Comparison of ENCODE assay signal across 24 mouse cellular contexts in genomic region chr5:123404480-123404879, GRCm38 (mm10). TPM values are rescaled to one million over a fixed set of nuclear protein-coding genes. Genes with fewer than 3 reads are reported as not detected.
DNase-seq lines count a peak whose midpoint lies in the region; ATAC-seq and TF ChIP-seq lines count a peak whose summit lies in the region.
"Had no signal": no experiment of that assay in that cellular context is flagged by ENCODE, and none has a peak within 500 bp of the region (broad histone marks: within the 10 kb centered on the region; RNA-seq: fewer than 3 reads in every experiment).

No protein-coding gene starts in this region.

- H3K4me3 ChIP-seq in gastrocnemius, adult 2 months = no peak overlapping the region
- H3K4me3 ChIP-seq in lung, postnatal 0 days (ENCODE audit: low read depth, low read length) = no peak overlapping the region
- no peak overlapping the region for H3K4me3 ChIP-seq in midbrain, embryonic 14.5 days (replicated peaks; ENCODE audit: low read depth, low read length)
- H3K4me3 ChIP-seq: embryonic facial prominence, embryonic 13.5 days; embryonic facial prominence, embryonic 15.5 days; erythroblast, embryonic 14.5 days; forebrain, embryonic 10.5 days; forebrain, embryonic 12.5 days had no signal

- no peaks in the 10 kb centered on the region for H3K27me3 ChIP-seq in lung, postnatal 0 days (replicated peaks; ENCODE audit: insufficient read depth, low read length)
- no peaks in the 10 kb centered on the region for H3K27me3 ChIP-seq in splenic B cell, adult 2 months (ENCODE audit: control insufficient read depth, insufficient read depth, low read length, poor library complexity, severe bottlenecking)
- H3K27me3 ChIP-seq in midbrain, embryonic 14.5 days (ENCODE audit: control insufficient read depth, insufficient read depth, low read length) = no peaks in the 10 kb centered on the region
- H3K27me3 ChIP-seq: embryonic facial prominence, embryonic 13.5 days; embryonic facial prominence, embryonic 15.5 days; forebrain, embryonic 12.5 days; Patski had no signal

- H3K27ac ChIP-seq in gastrocnemius, adult 2 months = peak overlapping the region; percentile 29; the same call in 1 of the 2 replicates
- H3K27ac ChIP-seq in lung, postnatal 0 days (ENCODE audit: low read length) = 0 out of 2 replicates have a peak overlapping the region, but pooled peaks have one; percentile 16
- H3K27ac ChIP-seq in midbrain, embryonic 14.5 days (replicated peaks; ENCODE audit: low read depth, low read length) = no peak overlapping the region
- H3K27ac ChIP-seq: embryonic facial prominence, embryonic 13.5 days; embryonic facial prominence, embryonic 15.5 days; forebrain, embryonic 10.5 days; forebrain, embryonic 12.5 days had no signal

- no peak for TF ChIP-seq EP300 in lung, postnatal 0 days (IDR thresholded peaks at IDR 0.05)

- no peaks in the 10 kb centered on the region for H3K36me3 ChIP-seq in lung, postnatal 0 days (ENCODE audit: insufficient read depth, low read length)
- 0 out of 2 replicates have a peak, but pooled peaks cover 2% of the 10 kb centered on the region for H3K36me3 ChIP-seq in splenic B cell, adult 2 months (ENCODE audit: control insufficient read depth, insufficient read depth, low read length, poor library complexity, severe bottlenecking)
- no peaks in the 10 kb centered on the region for H3K36me3 ChIP-seq in midbrain, embryonic 14.5 days (ENCODE audit: control insufficient read depth, insufficient read depth, low read length)
- H3K36me3 ChIP-seq: embryonic facial prominence, embryonic 13.5 days; embryonic facial prominence, embryonic 15.5 days; forebrain, embryonic 12.5 days had no signal

- no peak for DNase-seq in gastrocnemius, adult 2 months
- no peak for DNase-seq in gastrocnemius, adult 18-20 months (ENCODE audit: low spot score)
- DNase-seq in lung, postnatal 0 days (ENCODE audit: low spot score) = peak; percentile 61
- DNase-seq in lung, postnatal 10 days = no peak
- peak; percentile 34 for DNase-seq in splenic B cell, adult 2 months (ENCODE audit: low read depth, low spot score)
- no peak for DNase-seq in midbrain, embryonic 14.5 days
- DNase-seq: adrenal gland, adult 8-10 months; adrenal gland, postnatal 14 days; adrenal gland, postnatal 36 days; cerebellum, adult 11-12 months; cerebellum, adult 2 months; cerebellum, adult 9-11 months; cerebellum, postnatal 14 days; cerebellum, postnatal 36 days; embryo, embryonic 11 days had no signal

- ATAC-seq in lung, postnatal 0 days = peak; percentile 86
- ATAC-seq in midbrain, embryonic 14.5 days (ENCODE audit: low FRiP score, low TSS enrichment) = no peak
- ATAC-seq: activated CD4-positive, CD25-positive, alpha-beta regulatory T cell, adult 4 months; forebrain, embryonic 14.5 days; forebrain, embryonic 16.5 days; Patski had no signal

- intact Hi-C loops in gastrocnemius, adult 2 months (cut with DNase I) = no loop called here

- no peak overlapping the region for H3K4me2 ChIP-seq in lung, postnatal 0 days (replicated peaks; ENCODE audit: low read depth, low read length)
- H3K4me2 ChIP-seq in midbrain, embryonic 14.5 days (ENCODE audit: low read length) = no peak overlapping the region
- H3K4me2 ChIP-seq: embryonic facial prominence, embryonic 13.5 days; embryonic facial prominence, embryonic 15.5 days; forebrain, embryonic 12.5 days had no signal

- H3K9me3 ChIP-seq in lung, postnatal 0 days (ENCODE audit: low read length) = no peaks in the 10 kb centered on the region
- H3K9me3 ChIP-seq in midbrain, embryonic 14.5 days (ENCODE audit: control insufficient read depth, low read length) = no peaks in the 10 kb centered on the region
- H3K9me3 ChIP-seq: embryonic facial prominence, embryonic 13.5 days; embryonic facial prominence, embryonic 15.5 days; forebrain, embryonic 10.5 days; forebrain, embryonic 12.5 days had no signal

- no peaks in the 10 kb centered on the region for H3K4me1 ChIP-seq in lung, postnatal 0 days (ENCODE audit: insufficient read depth, low read depth, low read length)
- 0 out of 2 replicates have a peak, but pooled peaks cover 6% of the 10 kb centered on the region for H3K4me1 ChIP-seq in midbrain, embryonic 14.5 days (ENCODE audit: control insufficient read depth, insufficient read depth, low read length)
- H3K4me1 ChIP-seq: embryonic facial prominence, embryonic 15.5 days had no signal

- no peak overlapping the region for H3K9ac ChIP-seq in lung, postnatal 0 days (replicated peaks; ENCODE audit: low read depth)
- H3K9ac ChIP-seq in midbrain, embryonic 14.5 days (replicated peaks; ENCODE audit: low read length) = no peak overlapping the region
- H3K9ac ChIP-seq: embryonic facial prominence, embryonic 13.5 days; embryonic facial prominence, embryonic 15.5 days; forebrain, embryonic 12.5 days had no signal

- no peak for TF ChIP-seq CTCF in gastrocnemius, adult 2 months (IDR thresholded peaks at IDR 0.05)
- no peak for TF ChIP-seq CTCF in lung, postnatal 0 days (IDR thresholded peaks at IDR 0.05)

- 60% methylated on average over 3 of the region's 3 CpGs for WGBS in lung, postnatal 0 days
- 97% methylated on average over 3 of the region's 3 CpGs for WGBS in midbrain, embryonic 14.5 days

RNA-seq across cellular contexts. Expression of gene Mlxip, which starts 9.9 kb away (rescaled TPM):
- 10 to 100 TPM; 55.7 to 66.0 TPM for total RNA-seq in gastrocnemius, adult 2 months (2021)
- total RNA-seq in gastrocnemius, adult 18-20 months (2021) = 10 to 100 TPM; 59.3 to 63.2 TPM
- polyA plus RNA-seq in lung, postnatal 0 days (2015; fragmentation: Nextera tagmentation; extraction: Ambion mirVana) = 11.2 and 11.5 TPM in 2 replicates
- polyA plus RNA-seq in midbrain, embryonic 14.5 days (2014; fragmentation: Nextera tagmentation; extraction: Ambion mirVana) = 18.7 and 23.0 TPM in 2 replicates

Comparison
In these comparisons a context has a peak if more than half of its experiments do, and no peak if none do; other contexts are left out.
1. DNase-seq: peak in lung, postnatal 0 days (single experiment) and splenic B cell, adult 2 months (single experiment); none in gastrocnemius, adult 2 months (single experiment), gastrocnemius, adult 18-20 months (single experiment), lung, postnatal 10 days (single experiment) and midbrain, embryonic 14.5 days (single experiment).